Mouse (Mus musculus) bone marrow, adult 2 months (tissue): ENCODE measurements around the gene Mllt10.

Experiments
- CTCF ChIP-seq: fragments of 200-500 bp; IDR thresholded peaks from 2 replicates; pipeline ENCODE4 v1.5.1; 2011; ENCODE audit warnings: low read length, control low read depth; ENCODE audit not compliant: control insufficient read depth, insufficient read depth
- POLR2A ChIP-seq: fragments of 200-500 bp; IDR thresholded peaks from 2 replicates; pipeline ENCODE4 v1.6.1; 2011; ENCODE audit warnings: low read depth, mild to moderate bottlenecking, control low read depth, low read length, borderline replicate concordance; ENCODE audit not compliant: control insufficient read depth

DNA sequence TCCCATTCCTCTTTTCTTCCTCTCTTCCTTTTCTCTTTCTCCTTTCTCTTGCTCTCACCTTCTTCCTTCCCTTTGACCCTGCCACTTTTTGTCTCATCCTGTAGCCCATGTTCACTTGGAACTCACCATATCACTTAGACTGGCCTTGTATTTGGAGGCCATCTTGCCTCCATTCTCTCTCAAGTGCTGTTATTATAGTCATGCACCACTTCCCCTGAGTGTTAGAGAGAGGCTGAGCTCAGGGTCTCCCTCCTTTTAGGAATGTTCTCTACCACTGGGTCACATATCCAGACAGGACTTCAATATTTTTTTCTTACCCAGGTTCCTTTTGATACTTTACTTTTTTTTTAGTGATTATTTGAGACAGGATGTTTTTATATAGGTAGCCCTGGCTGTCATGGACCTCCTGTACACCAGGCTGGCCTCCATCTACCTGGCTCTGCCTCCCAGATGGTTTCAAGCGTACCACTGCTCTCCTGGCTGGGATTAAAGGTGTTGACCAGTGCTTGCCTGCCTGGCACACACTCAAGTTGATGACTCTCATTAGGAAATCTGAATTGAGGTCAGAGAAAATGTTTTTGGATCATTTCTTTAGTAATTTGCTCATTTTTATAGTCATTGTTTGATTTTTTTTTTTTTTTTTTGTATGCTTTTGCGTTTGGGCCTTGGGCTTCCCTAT is 25.3 kb downstream of the Mllt10 start:
- TF ChIP-seq CTCF (no peak), POLR2A (no peak)
